Mouse (Mus musculus) liver, embryonic 16.5 days (tissue): ENCODE data around the gene Cacna1f. TPM values are rescaled to one million over a fixed set of nuclear protein-coding genes. Genes with fewer than 3 reads are reported as not detected.

Source experiments
- ATAC-seq: fragments of 200-750 bp; cut with Nextera tagmentation; 2 replicates; pipeline ENCODE4 v1.8.0; 2017; ENCODE audit warnings: low read depth, mild to moderate bottlenecking, moderate number of reproducible peaks, moderate library complexity
- H3K27ac ChIP-seq: fragments of 300-500 bp; sonication (generic); 2 replicates; pipeline ENCODE4 v1.5.1; 2014; ENCODE audit warnings: mild to moderate bottlenecking, low read length
- H3K27me3 ChIP-seq: fragments of 300-500 bp; sonication (generic); 2 replicates; pipeline ENCODE4 v1.6.1; 2014; ENCODE audit warnings: low read depth, low read length, mixed read lengths; ENCODE audit not compliant: control insufficient read depth, insufficient read depth
- H3K36me3 ChIP-seq: fragments of 300-500 bp; sonication (generic); 2 replicates; pipeline ENCODE4 v1.6.1; 2014; ENCODE audit warnings: mild to moderate bottlenecking; ENCODE audit not compliant: control insufficient read depth, insufficient read depth
- H3K4me1 ChIP-seq: fragments of 300-500 bp; sonication (generic); 2 replicates; pipeline ENCODE4 v1.6.1; 2014; ENCODE audit warnings: low read depth, low read length, mixed read lengths; ENCODE audit not compliant: control insufficient read depth
- H3K4me2 ChIP-seq: fragments of 300-500 bp; sonication (generic); 2 replicates; pipeline ENCODE4 v1.6.1; 2014; ENCODE audit warnings: low read depth, low read length, mixed read lengths
- H3K4me3 ChIP-seq: fragments of 300-500 bp; sonication (generic); 2 replicates; pipeline ENCODE4 v1.5.1; 2014; ENCODE audit warnings: low read depth, mild to moderate bottlenecking, low read length
- H3K9ac ChIP-seq: fragments of 300-500 bp; sonication (generic); 2 replicates; pipeline ENCODE4 v1.6.1; 2014; ENCODE audit warnings: low read depth, low read length
- H3K9me3 ChIP-seq: fragments of 300-500 bp; sonication (generic); replicated peaks from 2 replicates; pipeline ENCODE4 v1.6.1; 2016; ENCODE audit warnings: low read length; ENCODE audit not compliant: control insufficient read depth
- WGBS: fragments of 180-500 bp; shearing (Covaris S2); extraction: QIAGEN DNeasy Blood & Tissue Kit; methylation state at CpG from one replicate; pipeline ENCODE4 v1.1.7; 2014; ENCODE audit not compliant: insufficient replicate concordance; 5-methylcytosine and 5-hydroxymethylcytosine counted together
- polyA plus RNA-seq: library from polyadenylated mRNA; unstranded; fragments of >200 nt; fragmentation: Nextera tagmentation; extraction: Ambion mirVana; gene quantifications from 2 replicates; pipeline ENCODE4 v1.2.1, GENCODE M21; 2015

Gene Cacna1f
- polyA plus RNA-seq, 1 experiment from 2014 or later, result 0.04 TPM

GRCm38 (mm10) chrX:7664791-7665190 is 57.9 kb downstream of the Cacna1f start:
- no peak overlapping the region for H3K27ac ChIP-seq
- no peaks in the 10 kb centered on the region for H3K36me3 ChIP-seq
- no peaks in the 10 kb centered on the region for H3K4me1 ChIP-seq
- H3K4me3 ChIP-seq, result no peak overlapping the region
- H3K9ac ChIP-seq, result no peak overlapping the region
- WGBS, result 79% methylated on average over 11 of the region's 11 CpGs
- no peaks in the 10 kb centered on the region for H3K9me3 ChIP-seq
- no peaks in the 10 kb centered on the region for H3K27me3 ChIP-seq
- H3K4me2 ChIP-seq, result no peak overlapping the region
- ATAC-seq, result no peak

GRCm38 (mm10) chrX:7665739-7666502 is 59.0 kb downstream of the Cacna1f start:
- WGBS, result 64% methylated on average over 21 of the region's 21 CpGs
- peaks cover 8% of the 10 kb centered on the region; the same call in 1 of the 2 replicates for H3K4me1 ChIP-seq
- H3K4me2 ChIP-seq, result no peak overlapping the region
- no peak overlapping the region for H3K9ac ChIP-seq
- ATAC-seq, result no peak
- H3K27ac ChIP-seq, result no peak overlapping the region
- H3K27me3 ChIP-seq, result no peaks in the 10 kb centered on the region
- H3K9me3 ChIP-seq, result no peaks in the 10 kb centered on the region
- H3K4me3 ChIP-seq, result no peak overlapping the region
- H3K36me3 ChIP-seq, result no peaks in the 10 kb centered on the region

GRCm38 (mm10) chrX:7670390-7670881 is 63.6 kb downstream of the Cacna1f start:
- Histone ChIP-seq H3K27ac (peak overlapping the region; percentile 14; the same call in 1 of the 2 replicates), H3K4me1 (peaks cover 8% of the 10 kb centered on the region), H3K4me2 (peak overlapping the region; percentile 69), H3K4me3 (peak overlapping the region; percentile 62), H3K36me3 (no peaks in the 10 kb centered on the region), H3K27me3 (no peaks in the 10 kb centered on the region), H3K9me3 (no peaks in the 10 kb centered on the region), H3K9ac (peak overlapping the region; percentile 50)
- WGBS, result 12% methylated on average over 18 of the region's 19 CpGs
- ATAC-seq, result peak; percentile 71

GRCm38 (mm10) chrX:7670921-7671623 is 64.2 kb downstream of the Cacna1f start, which contains the start of gene Plp2:
Gene Plp2, minus strand, starts transcription at chrX:7671390.
- peaks cover 8% of the 10 kb centered on the region for H3K4me1 ChIP-seq
- WGBS, result 24% methylated on average over 35 of the region's 36 CpGs
- peak within 1 kb of the TSS; percentile 69 for H3K4me2 ChIP-seq
- H3K4me3 ChIP-seq, result peak within 1 kb of the TSS; percentile 62
- no peaks in the 10 kb centered on the region for H3K9me3 ChIP-seq
- ATAC-seq, result peak; percentile 42
- no peaks in the 10 kb centered on the region for H3K27me3 ChIP-seq
- peak within 1 kb of the TSS; percentile 14; the same call in 1 of the 2 replicates for H3K27ac ChIP-seq
- peak within 1 kb of the TSS; percentile 50 for H3K9ac ChIP-seq
- no peaks in the 10 kb centered on the region for H3K36me3 ChIP-seq

GRCm38 (mm10) chrX:7672739-7673138 is 65.9 kb downstream of the Cacna1f start:
- Histone ChIP-seq H3K27ac (no peak overlapping the region), H3K36me3 (no peaks in the 10 kb centered on the region), H3K9ac (no peak overlapping the region), H3K9me3 (no peaks in the 10 kb centered on the region), H3K4me3 (no peak overlapping the region), H3K4me1 (peaks cover 8% of the 10 kb centered on the region), H3K4me2 (no peak overlapping the region), H3K27me3 (no peaks in the 10 kb centered on the region)
- ATAC-seq, result no peak
- 38% methylated on average over 6 of the region's 6 CpGs for WGBS

GRCm38 (mm10) chrX:7673578-7674281 is 66.8 kb downstream of the Cacna1f start:
- peak overlapping the region; percentile 56 for H3K4me2 ChIP-seq
- H3K27me3 ChIP-seq, result no peaks in the 10 kb centered on the region
- H3K36me3 ChIP-seq, result no peaks in the 10 kb centered on the region
- H3K9me3 ChIP-seq, result no peaks in the 10 kb centered on the region
- WGBS, result 18% methylated on average over 12 of the region's 12 CpGs
- H3K4me1 ChIP-seq, result peaks cover 8% of the 10 kb centered on the region
- peak overlapping the region; percentile 43; the same call in 1 of the 2 replicates for H3K4me3 ChIP-seq
- no peak overlapping the region for H3K9ac ChIP-seq
- peak overlapping the region; percentile 14; the same call in 1 of the 2 replicates for H3K27ac ChIP-seq
- no peak for ATAC-seq

- ATAC-seq, result no peak
- no peaks in the 10 kb centered on the region for H3K9me3 ChIP-seq
- H3K27me3 ChIP-seq, result no peaks in the 10 kb centered on the region
- H3K36me3 ChIP-seq, result no peaks in the 10 kb centered on the region
- peak overlapping the region; percentile 56 for H3K4me2 ChIP-seq
- peak overlapping the region; percentile 43 for H3K4me3 ChIP-seq
- peaks cover 8% of the 10 kb centered on the region for H3K4me1 ChIP-seq
- WGBS, result 17% methylated on average over 28 of the region's 28 CpGs
- H3K27ac ChIP-seq, result peak overlapping the region; percentile 14; the same call in 1 of the 2 replicates
- H3K9ac ChIP-seq, result peak overlapping the region; percentile 15; the same call in 1 of the 2 replicates
Observed at GRCm38 (mm10) chrX:7674284-7675000, 67.6 kb downstream of the Cacna1f start.

- 22% methylated on average over 10 of the region's 10 CpGs for WGBS
Observed at GRCm38 (mm10) chrX:7675001-7675380, 68.1 kb downstream of the Cacna1f start.

More at GRCm38 (mm10) chrX:7675001-7675380, 68.1 kb downstream of the Cacna1f start:
- Histone ChIP-seq H3K9ac (no peak overlapping the region; the same call in 1 of the 2 replicates), H3K4me2 (peak overlapping the region; percentile 56), H3K4me1 (peaks cover 8% of the 10 kb centered on the region), H3K27ac (no peak overlapping the region), H3K9me3 (no peaks in the 10 kb centered on the region), H3K4me3 (peak overlapping the region; percentile 43), H3K27me3 (no peaks in the 10 kb centered on the region), H3K36me3 (no peaks in the 10 kb centered on the region)
- ATAC-seq, result no peak
